Mouse (Mus musculus) adrenal gland, postnatal 14 days (tissue): ENCODE results near the gene Phlda1. TPM values are rescaled to one million over a fixed set of nuclear protein-coding genes. Genes with fewer than 3 reads are reported as not detected.
"Not testable (repeated sequence)": the region's sequence is repeated elsewhere in the genome, so short reads cannot be mapped to it uniquely, and the experiment has no call there.

Experiments
- DNase-seq: peaks from one replicate; pipeline ENCODE4 v3.0.0; 2021; ENCODE audit warnings: mixed read lengths
- long read RNA-seq, 2 experiments: library from polyadenylated mRNA; stranded (forward); transcript quantifications; one replicate each; pipeline ENCODE4 v2.0.0; 2021
- total RNA-seq: library from RNA; stranded (reverse); gene quantifications from 2 replicates; pipeline ENCODE4 v1.2.3, GENCODE M21; 2021

The Phlda1 gene
- 50.8 and 76.7 TPM in 2 replicates for total RNA-seq
- long read RNA-seq, experiment 1, transcript Phlda1-201 (2 exons, 1,949 nt), result major isoform, 154 of 161 reads
- long read RNA-seq, experiment 1, partial matches to known transcripts, result 0 of 161 reads
- long read RNA-seq, experiment 1, other reads (novel, unspliced or antisense), result 7 of 161 reads
- long read RNA-seq, experiment 2, transcript Phlda1-201 (2 exons, 1,949 nt), result major isoform, 160 of 173 reads
- long read RNA-seq, experiment 2, partial matches to known transcripts, result 0 of 173 reads
- long read RNA-seq, experiment 2, other reads (novel, unspliced or antisense), result 13 of 173 reads

DNA sequence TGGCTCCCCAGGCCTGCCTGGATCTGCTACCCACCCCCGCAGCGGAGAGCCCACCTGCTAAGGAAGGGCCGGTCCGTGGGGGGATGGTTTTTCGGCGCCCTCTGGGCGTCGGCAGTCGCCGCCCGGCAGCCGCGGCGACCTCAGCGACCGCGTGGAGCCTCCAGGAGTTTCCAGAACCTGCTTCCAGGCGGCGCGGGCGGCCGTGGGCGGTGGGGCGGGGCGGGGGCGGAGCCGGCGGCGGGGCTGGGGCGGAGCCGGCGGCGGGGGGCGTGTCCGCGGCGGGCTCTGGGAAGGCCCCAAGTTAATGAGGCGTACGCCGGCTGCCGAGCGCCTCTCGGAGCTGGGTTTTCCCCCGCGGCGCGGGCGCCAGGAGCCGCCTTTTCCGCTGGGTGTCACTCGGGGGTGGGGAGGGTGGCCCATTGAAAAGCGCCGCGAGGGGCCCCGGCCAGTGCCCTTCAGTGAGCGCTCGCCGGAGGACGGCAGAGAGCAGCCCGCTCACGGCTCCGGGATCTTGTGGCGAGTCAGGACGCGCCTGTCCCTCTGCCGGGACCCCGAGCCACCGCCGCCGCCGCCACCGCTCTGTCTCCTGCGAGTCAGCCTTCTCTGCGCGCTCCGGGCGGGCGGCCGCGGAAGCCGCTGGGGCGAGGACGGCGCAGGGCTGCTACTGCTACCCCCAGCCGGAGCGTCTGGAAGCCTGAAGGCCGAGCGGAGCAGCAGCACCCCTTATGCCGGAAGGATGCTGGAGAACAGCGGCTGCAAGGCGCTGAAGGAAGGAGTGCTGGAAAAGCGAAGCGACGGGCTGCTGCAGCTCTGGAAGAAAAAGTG, at the start of gene Phlda1:
Gene Phlda1, plus strand, starts transcription at position 186 of the 825 bp plus-strand sequence.
- peak; percentile 98 for DNase-seq

DNA sequence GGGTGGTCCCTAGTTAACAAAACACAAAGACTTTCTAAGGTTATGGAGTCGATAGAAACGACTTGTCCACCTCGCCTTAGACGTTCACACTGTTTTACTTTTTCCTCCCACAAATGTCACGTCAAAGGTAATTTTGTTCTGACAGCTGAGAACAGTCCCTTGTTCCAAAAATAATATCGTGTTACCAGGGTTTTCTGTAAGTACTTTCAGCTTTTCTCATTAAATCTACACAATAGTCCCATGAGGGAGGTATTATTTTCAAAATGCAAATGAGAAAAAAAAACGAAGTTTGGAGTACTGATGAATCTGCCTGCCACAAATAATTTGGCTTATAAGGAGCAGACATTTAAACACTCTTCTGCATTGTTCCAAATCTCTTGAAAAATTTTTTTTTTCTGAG, 48.0 kb upstream of the Phlda1 start:
- no peak for DNase-seq

DNA sequence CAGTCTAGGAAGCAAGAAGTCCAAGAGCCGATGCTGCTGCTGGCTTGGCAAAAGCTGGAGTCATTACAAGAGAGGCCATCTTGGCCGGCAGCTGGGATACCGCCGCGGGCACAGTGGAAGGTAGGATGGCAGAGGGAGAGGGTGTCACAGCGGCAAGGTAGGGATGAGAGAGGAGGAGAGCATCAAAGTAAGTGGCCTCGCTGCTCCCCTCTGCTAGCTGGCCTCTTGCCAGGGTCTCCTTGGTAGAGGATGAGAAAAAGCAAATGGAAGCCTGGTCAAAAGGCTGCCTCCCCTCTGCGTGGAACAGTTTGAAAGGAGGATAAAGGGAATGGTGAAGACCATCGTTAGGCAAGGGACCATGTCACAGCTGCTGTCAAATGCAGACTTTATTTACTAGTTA, 47.0 kb upstream of the Phlda1 start:
- no peak for DNase-seq

DNA sequence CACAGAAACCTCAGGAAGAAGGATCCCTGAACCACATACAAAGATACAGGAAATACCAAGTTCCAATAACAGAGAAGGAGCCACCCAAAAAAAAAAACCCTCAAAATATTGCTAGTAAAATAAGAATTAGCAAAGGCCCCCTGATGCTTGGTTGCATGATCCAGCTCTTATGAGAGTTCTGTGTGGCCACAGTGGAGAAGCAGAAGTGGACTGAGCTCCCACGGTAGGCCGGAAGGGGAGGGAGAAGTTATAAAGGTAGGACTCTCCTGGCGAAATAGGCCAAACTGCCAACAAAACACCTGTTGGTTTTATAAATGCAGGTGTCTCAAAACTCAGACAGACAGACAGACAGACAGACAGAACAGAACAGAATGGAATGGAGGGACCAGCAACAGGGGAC, 46.2 kb upstream of the Phlda1 start:
- DNase-seq, result no peak

DNA sequence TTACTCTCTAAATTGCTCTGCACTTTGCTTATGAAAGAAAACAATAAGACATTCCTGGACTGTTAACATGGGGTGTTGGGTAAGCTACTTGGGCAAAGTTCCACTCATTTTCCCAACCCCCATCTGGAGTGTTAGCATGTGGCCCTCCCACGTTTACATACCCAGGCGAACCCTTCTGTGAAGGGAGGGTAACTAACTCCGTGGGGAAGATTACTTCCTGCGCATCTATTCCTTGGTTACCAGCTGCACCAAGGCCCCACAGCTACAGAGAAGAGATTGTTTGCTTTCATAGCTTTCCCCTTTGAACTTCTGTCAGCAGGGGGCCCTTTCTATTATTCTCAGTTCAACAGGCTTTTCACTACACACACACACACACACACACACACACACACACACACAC, 45.7 kb upstream of the Phlda1 start:
- no peak for DNase-seq

DNA sequence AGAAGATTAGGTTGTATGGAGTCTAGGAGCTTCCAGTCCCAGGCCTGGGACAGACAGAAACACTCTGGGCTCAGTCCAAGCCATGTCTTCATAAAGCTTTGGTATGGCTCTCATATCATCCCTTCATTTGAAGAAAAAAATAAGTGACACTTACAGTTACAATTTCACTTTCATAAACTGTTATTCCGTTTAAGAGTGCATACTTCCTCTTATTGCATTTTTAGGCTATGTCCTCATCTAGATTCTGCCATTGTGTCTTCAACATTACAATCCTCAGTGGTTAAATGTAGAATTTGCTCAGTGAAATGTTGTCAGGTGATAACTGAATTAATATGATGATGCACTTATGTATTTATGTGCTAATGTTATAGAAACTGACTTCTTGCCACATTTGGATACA, 41.3 kb upstream of the Phlda1 start:
- DNase-seq, result no peak

DNA sequence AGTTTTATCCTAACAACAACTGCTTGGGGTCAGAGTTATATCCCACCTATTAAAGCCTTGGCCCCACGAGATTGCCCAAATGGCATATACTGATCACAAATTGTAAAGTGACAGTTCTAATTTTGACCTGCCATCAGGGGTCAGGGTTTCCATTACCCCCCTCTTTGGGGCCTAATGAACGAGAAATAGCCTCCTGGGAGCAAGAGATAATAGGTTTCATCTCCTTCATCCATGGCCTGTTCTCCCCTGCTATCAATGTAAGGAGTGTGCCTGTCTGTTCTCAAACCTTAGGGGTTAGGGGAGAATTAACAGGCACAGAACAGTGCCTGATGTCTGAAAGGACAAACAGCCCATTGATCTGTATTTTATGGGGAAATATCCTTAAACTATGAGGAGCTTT, 40.7 kb upstream of the Phlda1 start:
- no peak for DNase-seq

DNA sequence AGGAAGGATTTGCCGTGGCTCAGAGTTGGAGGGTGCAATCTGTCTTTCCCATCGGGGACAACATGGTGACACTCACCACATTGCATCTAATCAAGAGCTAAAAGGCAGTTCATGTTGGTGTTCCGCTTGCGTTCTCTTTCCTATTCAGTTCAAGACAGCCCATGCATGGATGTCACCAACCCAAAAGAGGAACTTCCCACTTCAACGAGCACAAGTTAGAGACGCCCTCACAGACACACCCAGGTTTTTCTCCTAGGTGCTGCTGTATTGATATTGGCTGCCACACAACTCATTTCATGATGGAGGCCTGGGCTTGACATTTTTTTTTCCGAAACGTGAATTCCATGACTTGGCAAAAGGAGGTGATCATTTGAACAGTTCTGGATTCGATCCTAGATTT, 34.9 kb upstream of the Phlda1 start:
- no peak for DNase-seq

DNA sequence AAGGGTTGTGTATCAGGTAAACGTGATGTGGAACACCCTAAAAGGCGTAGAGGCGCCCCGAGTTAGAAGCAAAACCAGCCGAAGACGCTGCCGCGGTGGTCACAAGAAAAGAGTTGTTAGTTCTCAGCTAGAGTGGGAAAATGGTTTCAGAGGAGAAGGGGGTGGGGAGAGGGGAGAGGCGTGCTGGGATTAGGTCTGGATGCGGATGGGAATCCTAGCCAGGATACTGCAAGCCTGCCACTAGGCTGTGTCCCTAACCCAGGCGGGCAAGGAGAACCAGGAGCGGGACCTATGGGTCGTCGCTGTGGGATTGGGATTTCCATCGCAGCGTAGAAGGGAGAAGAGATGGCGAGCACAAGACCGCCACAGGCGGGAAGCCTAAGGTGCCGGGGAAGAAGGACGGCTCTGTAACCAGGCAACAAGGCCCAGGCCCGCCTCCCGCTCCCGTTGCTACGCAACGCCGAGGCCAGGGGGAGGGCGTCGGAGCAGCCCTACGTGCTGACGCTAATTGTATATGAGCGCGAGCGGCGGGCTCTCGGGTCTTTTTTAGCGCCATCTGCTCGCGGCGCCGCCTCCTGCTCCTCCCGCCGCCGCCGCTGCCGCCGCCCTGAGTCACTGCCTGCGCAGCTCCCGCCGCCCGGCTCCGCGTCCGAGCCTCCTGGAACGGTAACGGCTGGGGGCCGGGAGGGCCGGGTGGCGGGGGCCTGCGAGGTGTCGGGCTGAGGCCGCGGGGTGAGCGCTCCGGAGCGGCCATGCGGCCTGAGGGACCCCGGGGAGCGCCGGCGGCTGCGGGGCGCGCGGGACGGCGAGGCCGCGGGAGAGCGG, 33.2 kb upstream of the Phlda1 start, which contains the start of gene Nap1l1:
Gene Nap1l1, plus strand, starts transcription at position 538 of the 825 bp plus-strand sequence.
- DNase-seq, result peak; percentile 98

DNA sequence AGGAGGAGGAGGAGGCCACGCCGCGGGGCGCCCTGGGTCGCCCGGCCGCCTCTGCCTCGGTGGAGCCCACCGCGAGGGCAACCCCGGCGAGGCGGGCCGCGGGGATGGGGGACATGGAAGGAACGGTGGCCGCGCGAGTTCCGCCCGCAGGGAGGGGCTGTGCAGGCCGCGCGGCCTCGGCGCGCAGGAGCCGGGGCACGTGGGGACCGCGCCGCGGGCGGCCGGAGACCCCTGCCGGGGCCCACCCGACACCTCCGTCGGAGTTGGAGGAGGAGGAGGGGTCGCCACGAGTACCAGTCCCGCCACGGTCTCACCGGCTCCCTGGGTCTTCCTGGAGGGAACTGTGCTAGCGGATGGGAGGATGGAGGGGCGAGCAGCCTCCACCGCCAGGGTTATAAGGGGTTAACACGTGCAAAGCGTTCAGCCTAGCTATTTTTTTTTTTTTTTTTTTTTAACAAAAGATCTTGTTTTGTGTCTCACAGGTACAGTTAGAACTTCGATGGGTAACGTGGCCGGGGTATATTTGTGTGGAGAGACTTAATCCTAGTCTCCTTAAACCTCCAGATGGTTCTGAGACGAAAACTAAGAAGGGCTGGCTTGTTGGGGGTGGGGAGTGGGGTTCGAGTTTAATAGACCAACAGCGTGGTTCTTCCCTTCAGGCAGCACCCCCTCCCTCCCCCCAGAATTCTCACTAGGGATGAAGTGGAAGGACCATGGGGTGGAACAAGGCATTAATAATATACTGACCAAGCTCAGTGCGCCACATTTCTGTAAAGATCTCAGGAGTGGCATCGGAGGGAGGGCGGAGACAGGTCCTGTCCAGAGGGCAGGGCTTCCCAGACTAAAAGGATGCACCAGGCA, 32.3 kb upstream of the Phlda1 start:
- peak; percentile 71 for DNase-seq

DNA sequence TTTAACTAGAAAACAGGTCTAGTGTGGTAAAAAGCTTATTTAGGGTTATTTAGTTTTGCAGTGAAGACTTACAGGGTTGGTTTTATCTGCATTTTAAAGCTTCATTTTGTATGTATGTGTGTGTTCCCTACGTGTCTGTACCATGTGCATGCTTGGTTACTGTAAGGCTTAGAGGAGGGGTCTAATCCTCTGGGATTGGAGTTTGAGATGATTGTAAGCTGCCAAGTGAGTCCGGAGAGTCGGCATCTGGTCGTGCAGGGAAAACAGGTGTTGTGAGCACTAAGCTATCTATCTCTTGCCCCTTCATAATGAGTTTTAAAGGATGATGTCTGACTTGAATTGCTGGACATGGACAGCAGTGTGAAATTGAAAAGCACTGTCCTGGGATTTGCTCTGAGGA, 29.8 kb upstream of the Phlda1 start:
- no peak for DNase-seq

DNA sequence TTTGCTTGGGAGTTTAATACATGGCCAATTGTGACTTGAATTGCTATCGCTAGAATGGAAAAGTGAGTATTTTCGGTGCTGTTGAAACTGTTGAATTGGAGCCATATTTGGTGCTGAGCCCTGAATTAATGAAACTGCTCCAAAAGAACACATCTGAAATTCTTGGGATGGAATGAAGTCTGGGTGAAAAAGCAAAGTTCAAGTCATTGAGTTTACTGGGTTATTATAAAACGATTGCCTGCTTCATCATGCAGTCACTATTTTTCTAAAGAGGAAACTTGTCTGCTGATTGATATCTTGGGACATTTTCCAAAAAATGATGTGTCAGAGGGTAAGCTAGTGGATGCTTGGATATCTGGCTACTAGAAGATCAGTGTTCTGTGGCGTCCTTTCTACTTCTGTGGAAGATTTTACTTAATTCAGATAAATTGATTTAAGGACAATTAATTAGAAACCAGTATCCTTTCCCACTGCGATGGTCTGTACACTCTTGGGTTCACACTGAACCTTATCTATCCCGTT, 29.0 kb upstream of the Phlda1 start:
- DNase-seq, result no peak

DNA sequence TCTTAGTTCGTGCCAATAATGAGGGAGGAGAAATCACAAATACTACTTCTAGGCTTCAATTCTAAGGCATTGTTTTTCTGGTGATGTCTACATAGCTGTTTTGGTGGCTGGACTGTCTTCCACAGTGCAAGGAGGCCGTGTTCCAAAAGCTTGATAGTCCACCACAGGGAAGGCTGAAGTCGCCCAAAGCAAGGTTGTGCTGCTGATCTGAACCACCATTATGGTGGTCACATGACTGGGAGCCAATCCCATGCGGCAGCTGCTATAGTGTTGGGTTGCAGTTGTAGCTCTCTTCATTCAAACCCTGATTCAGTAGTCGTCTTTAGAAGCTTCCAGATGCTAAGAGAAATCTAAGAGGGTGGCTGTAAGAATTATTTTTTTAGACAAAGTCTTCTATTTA, 26.5 kb upstream of the Phlda1 start:
- no peak for DNase-seq

DNA sequence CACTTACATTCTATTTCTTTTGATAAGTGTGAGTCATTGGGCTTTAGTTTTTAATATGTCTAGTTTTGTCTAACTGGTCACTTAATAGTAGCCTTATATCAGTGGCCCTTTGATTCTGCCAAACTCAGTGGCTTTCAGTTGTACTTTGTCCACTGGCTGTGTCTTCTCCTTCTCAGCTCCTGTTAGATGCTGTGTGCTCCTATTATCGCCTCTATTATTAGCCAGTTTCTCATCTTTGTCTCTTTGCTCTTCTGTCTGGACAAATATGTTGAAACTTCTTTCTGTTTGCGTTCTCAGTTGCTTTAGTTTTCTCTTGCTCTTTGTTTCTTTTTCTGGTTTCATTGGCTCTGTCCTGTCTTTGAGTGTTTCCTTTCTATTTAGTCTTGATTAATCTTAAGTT, 23.4 kb upstream of the Phlda1 start:
- DNase-seq, result no peak

DNA sequence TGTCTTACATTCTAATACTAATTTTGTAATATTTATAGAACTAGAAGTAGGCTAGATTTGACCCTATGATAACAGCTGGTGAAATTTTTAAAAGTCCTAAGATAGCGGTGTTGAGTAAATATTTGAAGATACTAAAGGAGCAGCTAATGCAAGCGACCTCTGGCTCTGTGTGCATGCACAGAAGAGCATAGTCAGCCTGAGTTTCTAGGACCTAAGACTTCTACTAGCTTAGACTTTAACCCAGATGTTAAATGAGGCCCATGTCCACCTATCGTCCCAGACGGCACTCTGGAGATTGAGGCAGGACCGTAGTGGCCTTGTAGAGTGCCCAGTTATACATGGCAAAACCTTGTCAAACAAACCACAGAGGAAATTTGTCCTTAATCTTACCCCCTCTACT, 22.0 kb upstream of the Phlda1 start:
- no peak for DNase-seq

DNA sequence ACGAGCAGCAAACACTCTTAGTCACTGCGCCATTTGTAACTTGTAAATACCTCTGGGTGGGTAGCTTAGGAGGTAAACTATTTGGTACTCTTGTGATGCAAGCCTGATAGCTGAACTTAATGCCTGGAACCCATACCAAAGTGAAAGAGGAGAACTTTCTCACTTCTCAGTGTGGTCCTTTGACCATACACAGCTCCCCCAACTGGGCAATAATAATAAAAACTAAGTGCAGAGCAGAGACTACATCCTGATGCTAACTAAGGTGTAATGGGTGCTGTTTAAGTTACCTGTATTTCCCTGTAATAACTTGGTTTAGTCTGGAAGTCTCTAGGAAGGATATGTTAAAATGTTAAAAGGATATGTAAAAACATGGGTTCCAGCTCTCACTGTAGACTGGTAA, 17.3 kb upstream of the Phlda1 start:
- DNase-seq, result no peak

DNA sequence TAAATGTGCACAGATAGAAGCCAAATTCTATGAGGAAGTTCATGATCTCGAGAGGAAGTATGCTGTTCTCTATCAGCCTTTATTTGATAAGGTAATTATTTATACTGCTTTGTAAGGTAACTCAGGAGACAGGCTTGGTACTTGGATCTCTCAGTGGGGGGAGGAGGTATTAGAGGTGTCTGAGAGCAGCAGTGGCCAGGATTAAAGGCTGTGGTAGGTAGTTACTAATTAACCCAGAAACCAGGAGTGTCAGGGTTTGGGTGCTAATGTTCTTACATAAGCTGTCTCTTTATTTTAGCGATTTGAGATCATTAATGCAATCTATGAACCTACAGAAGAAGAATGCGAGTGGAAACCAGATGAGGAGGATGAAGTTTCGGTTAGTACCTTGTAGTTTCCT, 16.0 kb upstream of the Phlda1 start:
- not testable (repeated sequence) for DNase-seq

DNA sequence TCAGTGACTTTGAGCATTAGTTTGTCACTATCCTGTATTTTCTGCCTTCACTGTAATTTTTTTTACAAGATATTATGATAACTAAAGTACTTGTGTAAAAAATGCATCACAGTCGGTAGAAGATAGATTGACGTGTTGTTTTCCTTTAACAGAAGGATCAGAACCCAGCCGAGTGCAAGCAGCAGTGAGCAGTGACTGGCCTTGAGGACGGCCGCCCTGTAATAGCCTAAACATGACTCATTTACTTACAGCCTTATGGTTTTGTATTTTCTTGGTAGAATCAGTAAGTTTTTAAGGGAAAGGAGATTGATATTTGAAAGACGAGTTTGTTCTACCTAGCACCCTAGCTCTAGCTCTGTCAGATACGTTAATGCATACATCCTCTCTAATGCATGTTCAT, 10.2 kb upstream of the Phlda1 start:
- peak; percentile 38 for DNase-seq

DNA sequence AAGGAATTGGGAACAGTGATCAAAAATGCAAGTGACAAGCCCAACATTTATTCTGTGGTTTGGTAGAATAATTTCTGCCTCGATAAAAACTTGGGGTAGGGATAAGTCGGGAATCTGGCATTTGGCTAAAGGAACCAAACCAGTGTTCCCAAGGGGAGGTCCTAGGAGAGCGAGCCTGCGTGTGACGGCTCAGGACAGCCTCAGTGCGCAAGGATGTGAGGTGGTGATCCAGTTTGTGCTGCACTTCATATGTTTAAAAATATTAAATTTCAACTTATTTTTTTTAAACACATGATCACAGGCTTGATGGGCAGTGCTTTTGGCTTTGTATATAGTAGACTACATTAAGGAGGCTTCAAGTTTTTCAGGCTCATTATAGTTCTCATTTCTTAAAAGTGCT, 6.2 kb upstream of the Phlda1 start:
- DNase-seq, result no peak

DNA sequence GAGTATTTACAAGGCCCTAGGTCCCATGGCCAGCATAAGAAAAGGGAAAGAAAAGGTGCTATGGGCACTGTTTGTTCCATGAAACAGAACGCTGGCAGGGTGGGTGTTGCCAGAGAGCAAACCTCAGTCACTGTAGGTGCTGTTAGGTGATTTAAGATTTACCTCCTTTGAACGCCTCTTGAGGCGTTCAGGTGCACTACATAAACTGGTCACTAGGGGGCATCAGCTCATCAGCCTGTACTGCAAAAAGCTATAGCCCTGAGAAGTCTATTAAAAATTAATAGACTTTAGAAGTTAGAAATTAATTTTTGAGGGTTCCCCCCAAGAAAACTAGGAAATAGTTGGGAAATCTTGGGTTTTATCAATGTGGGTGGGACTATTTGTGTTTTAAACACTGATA, 3.0 kb upstream of the Phlda1 start:
- DNase-seq, result peak; percentile 85

DNA sequence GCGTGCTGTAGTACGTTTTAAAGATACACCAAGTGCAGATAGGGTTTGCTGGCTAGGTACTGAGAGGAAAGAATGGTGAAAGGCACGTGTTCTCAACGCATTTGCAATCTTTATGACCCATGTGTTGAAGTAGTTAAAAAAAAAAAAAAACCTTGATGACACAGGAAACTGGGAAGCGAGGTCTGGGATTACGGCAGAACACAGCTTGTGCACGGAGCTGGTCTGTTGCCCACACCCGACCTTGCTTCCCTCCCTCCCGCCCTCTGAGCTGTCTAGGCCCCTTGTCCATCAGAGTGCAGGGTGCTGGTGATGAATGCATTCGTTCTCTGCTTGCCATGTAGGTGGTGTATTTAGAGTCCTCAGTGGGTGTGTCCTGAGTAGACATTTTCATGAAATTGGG, 2.4 kb upstream of the Phlda1 start:
- DNase-seq, result peak; percentile 64

DNA sequence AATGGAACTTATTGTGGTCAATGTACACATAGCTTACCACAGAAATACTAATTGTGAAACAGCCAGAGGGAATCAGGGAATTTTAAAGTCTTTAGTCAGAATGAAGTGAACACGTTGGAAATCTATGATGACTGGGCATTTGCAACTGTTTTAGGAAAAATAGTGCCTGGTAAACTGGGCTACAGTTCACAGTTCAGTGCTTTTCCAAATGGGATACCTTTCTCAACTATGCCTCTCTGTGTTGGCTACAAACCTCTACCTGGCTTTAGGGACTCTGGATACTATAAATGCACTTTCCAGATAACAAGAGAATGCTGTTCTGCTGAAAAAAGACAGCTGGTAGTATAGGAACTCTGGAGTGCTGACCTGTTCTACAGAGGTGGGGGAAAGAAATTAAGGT, 1.5 kb upstream of the Phlda1 start:
- DNase-seq, result no peak
